Mouse (Mus musculus): ENCODE measurements around the gene Atp6v1a.

Atp6v1a gene

GRCm38 (mm10) chr16:44139536-44140185 is at the start of gene Atp6v1a, which contains the start of gene Naa50:
Atp6v1a (minus strand) TSS chr16:44139705.
Naa50 (plus strand) TSS chr16:44139830.
- DNase-seq = peak; percentile 94

DNA sequence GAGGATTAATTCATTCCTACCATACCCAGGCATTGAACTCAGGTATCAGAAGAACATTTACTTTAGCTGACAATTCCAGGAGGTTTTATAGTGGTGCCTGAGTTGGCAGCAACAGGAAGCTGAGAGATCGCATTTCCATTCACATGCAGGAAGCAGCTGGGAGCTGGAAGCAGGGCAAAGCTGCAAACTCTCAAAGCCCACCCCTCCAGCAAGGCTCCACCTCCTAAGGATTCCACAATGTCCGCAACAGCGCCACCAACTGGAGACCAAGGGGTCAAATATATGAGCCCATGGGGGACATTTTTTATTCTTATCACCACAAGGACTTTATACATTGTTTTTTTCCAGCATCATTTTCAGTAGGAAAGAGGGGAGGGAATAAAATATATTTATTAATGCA is 49.3 kb upstream of the Atp6v1a start:
- DNase-seq = no peak

DNA sequence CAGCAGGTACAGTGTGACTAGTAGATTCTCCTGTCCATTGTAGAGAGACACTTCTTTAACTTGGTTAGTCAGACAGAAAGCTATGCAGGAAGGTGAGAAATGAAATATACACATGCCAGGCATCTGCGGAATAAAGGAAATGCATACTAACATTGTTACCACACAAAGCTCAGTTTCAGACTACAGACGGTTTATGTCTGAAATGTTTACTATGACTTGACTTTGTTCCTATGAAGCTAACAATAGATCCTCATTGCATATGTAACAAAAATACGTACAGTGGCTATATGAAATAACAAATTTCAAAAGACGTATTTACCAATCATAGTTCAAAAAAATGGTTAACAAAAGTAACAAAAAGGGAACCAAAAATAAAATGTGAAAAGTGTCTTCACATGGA is 47.7 kb upstream of the Atp6v1a start:
- DNase-seq = no peak

- no peak for DNase-seq
These were observed 45.3 kb upstream of the Atp6v1a start for GRCm38 (mm10) chr16:44184769-44185168.

GRCm38 (mm10) chr16:44182597-44182996 is 43.1 kb upstream of the Atp6v1a start:
- DNase-seq = no peak

- no peak for DNase-seq
These were observed 39.0 kb upstream of the Atp6v1a start for GRCm38 (mm10) chr16:44178555-44178954.

- DNase-seq = no peak
These were observed 37.0 kb upstream of the Atp6v1a start for GRCm38 (mm10) chr16:44176511-44176910.

DNA sequence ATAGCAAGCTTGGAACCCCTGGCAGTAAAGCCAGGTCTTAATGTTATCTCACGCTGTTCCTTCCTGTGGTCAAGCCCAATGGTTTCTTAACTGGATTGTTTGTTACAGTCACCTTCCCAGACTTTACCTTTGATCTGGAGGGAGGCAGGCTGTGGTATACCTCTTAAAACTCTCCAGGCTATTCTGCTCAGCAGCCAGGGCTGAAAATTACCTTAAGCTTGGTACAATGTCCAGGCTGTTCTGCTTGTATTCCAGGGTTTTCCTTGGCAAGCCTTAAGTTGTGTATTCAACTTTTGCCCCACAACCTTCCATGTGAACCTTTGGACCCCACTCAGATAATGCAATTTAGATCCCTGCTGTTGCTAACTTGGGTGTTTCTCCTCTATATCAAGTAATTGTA is 35.5 kb upstream of the Atp6v1a start:
- no peak for DNase-seq

GRCm38 (mm10) chr16:44173966-44174530 is 34.5 kb upstream of the Atp6v1a start:
- DNase-seq = no peak

- DNase-seq = peak; percentile 70
These were observed 33.8 kb upstream of the Atp6v1a start, which contains the start of gene Usf3 for GRCm38 (mm10) chr16:44173155-44173941. Usf3 (plus strand) TSS chr16:44173246.

- peak; percentile 98 for DNase-seq
These were observed 33.0 kb upstream of the Atp6v1a start for GRCm38 (mm10) chr16:44172297-44173154.

DNA sequence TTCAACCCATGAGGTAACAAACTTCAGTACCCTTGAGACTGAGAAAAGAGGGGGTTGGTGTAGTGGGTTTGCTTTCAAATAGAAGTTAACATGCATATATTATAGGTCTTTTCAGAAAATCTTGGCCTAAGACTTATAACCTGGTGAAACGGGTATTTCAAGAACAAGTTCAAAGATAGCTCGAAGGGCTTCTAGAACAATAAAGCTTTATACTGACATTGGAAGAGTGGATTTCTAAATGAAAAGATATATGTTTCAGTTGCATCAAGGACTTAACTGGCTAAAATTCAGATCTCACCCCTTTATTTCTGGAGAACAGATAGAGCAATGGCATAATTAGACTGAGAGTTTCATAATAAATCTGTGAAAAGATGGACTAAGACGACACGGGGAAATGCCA is 29.5 kb upstream of the Atp6v1a start:
- no peak for DNase-seq

DNA sequence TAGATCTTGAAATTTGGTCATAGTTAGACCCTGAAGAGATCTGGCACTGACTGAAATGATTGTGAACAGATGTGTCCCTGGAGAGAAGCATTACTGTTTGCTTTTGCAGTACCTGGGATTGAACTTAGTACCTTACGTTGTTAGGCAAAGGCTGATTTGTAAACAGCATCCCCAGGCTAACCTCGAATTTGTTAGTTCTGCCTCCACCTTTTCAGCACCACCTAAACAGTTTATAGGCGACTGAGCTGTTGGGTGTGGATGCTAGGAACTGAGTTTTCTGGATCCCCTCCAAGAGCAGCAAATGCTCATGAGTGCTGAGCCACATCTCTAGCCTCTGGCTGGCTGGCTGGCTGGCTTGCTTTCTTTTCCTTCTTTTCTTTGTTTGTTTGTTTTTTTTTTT is 25.7 kb upstream of the Atp6v1a start:
- DNase-seq = no peak

GRCm38 (mm10) chr16:44163831-44164230 is 24.3 kb upstream of the Atp6v1a start:
- no peak for DNase-seq

- DNase-seq = no peak
These were observed 19.8 kb upstream of the Atp6v1a start for GRCm38 (mm10) chr16:44159325-44159724.

DNA sequence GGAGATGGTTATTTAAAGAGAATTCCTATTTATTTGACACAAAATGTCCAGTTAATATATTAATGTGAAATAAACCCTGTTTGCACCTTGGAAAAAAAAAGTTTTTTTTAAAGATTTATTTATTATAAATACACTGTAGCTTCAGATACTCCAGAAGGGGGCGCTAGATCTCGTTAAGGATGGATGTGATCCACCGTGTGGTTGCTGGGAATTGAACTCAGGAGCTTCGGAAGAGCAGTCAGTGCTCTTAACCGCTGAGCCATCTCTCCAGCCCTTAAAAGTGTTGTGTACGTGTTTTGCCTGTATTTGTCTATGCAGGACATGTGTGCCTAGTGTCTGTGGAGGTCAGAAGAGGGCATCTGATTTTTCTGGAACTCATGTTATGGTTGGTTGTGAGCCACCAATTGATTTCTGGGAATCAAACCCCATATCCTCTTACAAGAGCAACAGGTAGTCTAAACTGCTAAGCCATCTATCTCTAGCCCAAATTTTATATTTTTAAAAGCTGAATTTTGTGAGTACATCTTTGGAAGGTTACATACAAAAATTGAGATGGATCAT is 15.1 kb upstream of the Atp6v1a start:
- no peak for DNase-seq

GRCm38 (mm10) chr16:44149002-44149767 is 9.7 kb upstream of the Atp6v1a start:
- DNase-seq = no peak

DNA sequence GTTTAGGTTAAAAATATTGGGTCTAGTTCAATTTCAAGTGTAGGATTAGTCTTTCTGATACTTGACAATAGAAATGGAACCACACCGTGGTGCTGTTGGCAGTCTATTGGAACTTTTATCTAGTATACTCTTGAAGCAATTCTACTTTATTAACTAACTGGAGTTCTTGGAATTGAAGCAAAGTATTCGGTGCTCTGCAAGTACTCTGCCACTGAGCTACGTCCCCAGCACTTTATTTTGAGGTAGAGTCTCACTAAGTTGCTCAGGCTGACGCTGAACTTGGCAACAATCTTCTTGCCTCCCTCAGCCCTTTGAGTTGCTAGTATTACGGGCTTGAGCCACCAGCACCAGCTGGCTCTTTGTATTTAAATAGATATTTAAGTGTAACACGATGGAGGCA is 2.0 kb upstream of the Atp6v1a start:
- DNase-seq = no peak

GRCm38 (mm10) chr16:44140186-44140787 is 782 bp upstream of the Atp6v1a start:
- DNase-seq = peak; percentile 80

DNA sequence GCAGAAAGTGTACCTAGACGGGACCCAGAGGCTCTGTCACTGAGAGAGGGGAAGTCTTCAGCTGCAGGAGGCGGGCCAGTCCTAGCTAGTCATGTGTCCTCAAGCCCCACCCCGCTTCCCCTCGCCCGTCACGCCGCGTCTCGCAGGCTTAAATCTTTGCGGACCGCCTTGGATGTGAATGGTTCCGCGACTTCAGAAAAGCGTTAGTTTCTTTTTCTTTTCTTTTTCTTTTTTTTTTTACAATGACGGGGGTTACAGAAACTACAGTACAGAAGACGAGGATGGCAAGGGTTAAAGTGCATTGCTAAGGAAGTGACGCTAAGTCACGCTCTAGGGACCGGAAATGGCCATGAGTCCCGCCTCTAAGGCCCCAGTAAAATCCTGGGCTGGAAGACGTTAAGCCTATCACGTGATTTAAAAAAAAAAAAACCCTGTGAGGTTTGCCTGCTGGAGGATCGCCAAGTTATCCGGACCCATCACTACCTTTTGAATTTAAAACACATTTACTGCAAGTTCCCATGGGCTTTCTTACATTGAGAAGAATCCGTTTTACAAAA is 448 bp downstream of the Atp6v1a start:
- peak; percentile 87 for DNase-seq

DNA sequence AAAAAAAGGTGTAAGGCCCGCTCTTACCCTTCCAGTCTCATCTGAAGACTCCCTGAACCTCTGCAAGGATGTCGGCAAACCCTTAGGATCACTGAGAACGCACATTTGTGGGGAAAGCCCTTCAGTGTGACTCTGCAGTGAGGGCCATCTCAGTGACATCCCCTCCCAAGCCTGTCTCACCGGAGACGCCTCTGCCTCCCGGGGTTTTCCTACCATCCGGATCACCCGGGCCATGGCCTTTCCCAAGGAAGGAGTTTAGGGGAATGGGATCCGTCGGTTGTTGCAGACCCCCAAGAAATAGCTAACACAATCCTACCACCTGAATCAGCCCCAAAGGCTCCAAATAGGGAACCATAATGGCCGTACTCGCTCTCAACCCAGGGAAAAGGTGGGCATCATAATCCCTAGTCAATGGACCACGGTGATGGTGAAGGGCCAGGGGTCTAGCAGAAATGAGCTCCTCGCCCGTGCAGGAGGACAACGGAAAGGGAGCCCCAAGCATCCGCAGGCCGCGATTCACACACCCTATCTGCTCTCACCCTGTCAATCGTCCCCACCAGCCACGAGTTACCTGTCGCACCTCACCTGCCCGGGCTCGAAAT is 1.0 kb downstream of the Atp6v1a start:
- peak; percentile 14 for DNase-seq
